In genomic region chr10:62792177-62793090, GRCm38 (mm10) we compare ENCODE assay signal across 8 mouse cellular contexts. TPM values are rescaled to one million over a fixed set of nuclear protein-coding genes. Genes with fewer than 3 reads are reported as not detected.
A peak's percentile ranks its signal among the peaks of the same experiment; 100 is the strongest.
DNase-seq lines count a peak whose midpoint lies in the region; ATAC-seq lines count a peak whose summit lies in the region.

Gene Ccar1, minus strand, starts transcription at chr10:62792286.

- peak; percentile 98 for DNase-seq in adipocyte (ENCODE audit: low spot score)
- peak; percentile 99 for DNase-seq in embryo, embryonic 10 days (ENCODE audit: low spot score)
- DNase-seq in gastrocnemius, postnatal 10 days = peak; percentile 99
- DNase-seq in induced T-regulatory cell, adult 2 months (ENCODE audit: low read depth) = peak; percentile 100
- DNase-seq in left cerebral cortex, adult 9 months (ENCODE audit: low spot score in 2 of 2) = peak; percentile 95 to 99
- DNase-seq in right cerebral cortex, postnatal 14 days = peak; percentile 99
- peak; percentile 96 to 99 for DNase-seq in urinary bladder, postnatal 36 days (ENCODE audit: low spot score in 2 of 2)

- peak; percentile 97 for ATAC-seq in megakaryocyte progenitor cell, adult 5-6 weeks (replicated peaks; ENCODE audit: poor library complexity)

RNA-seq across cellular contexts. Expression of gene Ccar1, which starts in this region (rescaled TPM):
- total RNA-seq in gastrocnemius, postnatal 10 days (2021) = 10 to 100 TPM; 38.6 to 52.3 TPM
- total RNA-seq in megakaryocyte progenitor cell, adult 5-6 weeks (2015) = 123 and 174 TPM in 2 replicates
- total RNA-seq in megakaryocyte progenitor cell, adult 5-6 weeks (2017) = 101 and 138 TPM in 2 replicates

Comparison
In these comparisons a context has a peak if more than half of its experiments do, and no peak if none do; other contexts are left out.
1. Peak in every context shown above with its lines: DNase-seq and ATAC-seq.